Mouse (Mus musculus) right cerebral cortex, postnatal 36 days (tissue): Measurements from ENCODE around the gene Rab11a.
"Not testable (repeated sequence)": the region's sequence is repeated elsewhere in the genome, so short reads cannot be mapped to it uniquely, and the experiment has no call there.

Experiments used
- DNase-seq, 2 experiments: peaks; one replicate each; pipeline ENCODE4 v3.0.0; 2022; ENCODE audit warnings: low spot score in 2 of 2, mixed read lengths in 1 of 2

Gene Rab11a

GRCm38 (mm10) chr9:64747735-64748134 lies 10.2 kb upstream of the Rab11a start:
- DNase-seq: no peak

- no peak for DNase-seq
Observed at GRCm38 (mm10) chr9:64742453-64742852, 4.9 kb upstream of the Rab11a start.

GRCm38 (mm10) chr9:64739001-64739400 lies 1.4 kb upstream of the Rab11a start:
- no peak for DNase-seq

- DNase-seq: peak; percentile 22 to 36
Observed at GRCm38 (mm10) chr9:64736639-64737405, 736 bp downstream of the Rab11a start.

GRCm38 (mm10) chr9:64736076-64736638 lies 1.4 kb downstream of the Rab11a start:
- no peak for DNase-seq

GRCm38 (mm10) chr9:64734992-64735391 lies 2.6 kb downstream of the Rab11a start:
- not testable (repeated sequence) for DNase-seq

GRCm38 (mm10) chr9:64734166-64734565 lies 3.4 kb downstream of the Rab11a start:
- no peak for DNase-seq

GRCm38 (mm10) chr9:64731029-64731560 lies 6.5 kb downstream of the Rab11a start:
- DNase-seq: no peak

GRCm38 (mm10) chr9:64726454-64726853 lies 11.1 kb downstream of the Rab11a start:
- DNase-seq: no peak

GRCm38 (mm10) chr9:64719526-64720163 lies 17.9 kb downstream of the Rab11a start:
- DNase-seq: no peak

- not testable (repeated sequence) for DNase-seq
Observed at GRCm38 (mm10) chr9:64710291-64710690, 27.3 kb downstream of the Rab11a start.

GRCm38 (mm10) chr9:64704073-64704840 lies 33.3 kb downstream of the Rab11a start:
- DNase-seq: no peak

GRCm38 (mm10) chr9:64703420-64703965 lies 34.1 kb downstream of the Rab11a start:
- no peak for DNase-seq

GRCm38 (mm10) chr9:64702937-64703336 lies 34.6 kb downstream of the Rab11a start:
- DNase-seq: peak; percentile 18 to 20

- DNase-seq: no peak
Observed at GRCm38 (mm10) chr9:64702391-64702790, 35.2 kb downstream of the Rab11a start.

- peak in 1 of 2 experiments; percentile 20 for DNase-seq
Observed at GRCm38 (mm10) chr9:64701651-64702050, 35.9 kb downstream of the Rab11a start.

GRCm38 (mm10) chr9:64700451-64701311 lies 36.9 kb downstream of the Rab11a start:
- no peak for DNase-seq

- DNase-seq: no peak
Observed at GRCm38 (mm10) chr9:64698586-64698985, 39.0 kb downstream of the Rab11a start.

GRCm38 (mm10) chr9:64697677-64698076 lies 39.9 kb downstream of the Rab11a start:
- DNase-seq: no peak

- no peak for DNase-seq
Observed at GRCm38 (mm10) chr9:64697006-64697405, 40.6 kb downstream of the Rab11a start.

GRCm38 (mm10) chr9:64696404-64696803 lies 41.2 kb downstream of the Rab11a start:
- no peak for DNase-seq
